Mouse (Mus musculus): ENCODE results near the gene Egln2. TPM values are rescaled to one million over a fixed set of nuclear protein-coding genes. Genes with fewer than 3 reads are reported as not detected.

Egln2 gene
- polyA plus RNA-seq (2015; fragmentation: Nextera tagmentation; extraction: Ambion mirVana) = 32.9 and 33.5 TPM in 2 replicates

DNA sequence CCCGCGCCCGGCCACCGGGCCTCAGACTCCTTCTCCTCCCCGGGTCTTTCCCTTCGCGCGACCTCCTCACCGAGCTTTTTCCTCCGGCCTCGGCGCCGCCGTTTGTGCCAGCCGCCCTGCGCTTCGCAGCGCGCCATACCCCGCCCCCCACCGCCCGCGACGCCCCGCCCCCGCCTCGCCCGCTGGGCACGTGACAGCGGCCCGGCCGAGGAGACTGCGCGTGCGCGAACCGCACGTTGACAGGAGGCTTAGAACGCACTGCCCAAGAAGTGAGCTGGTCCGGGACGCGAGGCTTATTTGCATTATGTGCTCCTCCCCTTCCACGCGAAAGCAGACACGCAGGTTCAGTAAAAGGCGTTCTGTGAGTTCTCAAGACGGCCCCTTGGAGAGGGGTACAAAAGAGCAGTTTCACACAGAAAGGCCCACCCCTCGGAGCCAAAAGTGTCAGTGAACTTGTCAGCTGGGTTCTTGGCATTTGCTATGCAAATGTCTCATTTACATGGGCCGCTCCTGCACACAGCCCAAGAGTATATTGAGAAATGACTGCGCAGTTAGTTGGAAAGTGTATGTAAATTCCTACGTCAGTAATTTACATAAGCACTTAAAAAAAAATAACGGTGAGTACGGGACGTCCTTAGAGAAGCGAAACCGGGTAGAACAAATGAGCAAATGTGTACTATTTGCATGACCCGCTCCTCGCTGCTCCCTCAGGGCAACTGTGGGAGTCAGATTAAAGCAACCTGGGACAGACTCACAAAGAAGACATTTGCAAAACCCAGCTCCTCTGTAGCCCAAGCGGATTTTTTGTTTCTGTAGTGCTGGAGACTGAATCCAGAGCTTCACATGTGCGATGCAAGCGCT lies at the start of gene Egln2:
Gene Egln2 (minus strand): TSS at position 189 of the 861 bp plus-strand sequence.
- H3K4me2 ChIP-seq (ENCODE audit: low read depth, low read length) = peak within 1 kb of the TSS; percentile 61
- no peaks in the 10 kb centered on the region for H3K9me3 ChIP-seq (ENCODE audit: low read length)
- WGBS (ENCODE audit: insufficient replicate concordance) = 1% methylated on average over 61 of the region's 61 CpGs
- peak; percentile 79 for ATAC-seq
- peak within 1 kb of the TSS; percentile 82 for H3K9ac ChIP-seq (replicated peaks)
- H3K36me3 ChIP-seq (replicated peaks; ENCODE audit: insufficient read depth, low read length) = peaks cover 10% of the 10 kb centered on the region
- peaks cover 43% of the 10 kb centered on the region for H3K4me1 ChIP-seq (ENCODE audit: insufficient read depth)
- TF ChIP-seq CTCF (IDR thresholded peaks at IDR 0.05; ENCODE audit: low read depth) = no peak
- TF ChIP-seq EP300 (IDR thresholded peaks at IDR 0.05; ENCODE audit: low read depth) = peak; percentile 94
- peak within 1 kb of the TSS; percentile 97 for H3K27ac ChIP-seq (ENCODE audit: low read depth)
- peak within 1 kb of the TSS; percentile 68 for H3K4me3 ChIP-seq (ENCODE audit: low read depth, low read length)
- DNase-seq = peak; percentile 98
- H3K27me3 ChIP-seq (ENCODE audit: insufficient read depth, low read length) = no peaks in the 10 kb centered on the region

- Histone ChIP-seq H3K4me3 (ENCODE audit: low read depth, low read length) (no peak overlapping the region), H3K36me3 (replicated peaks; ENCODE audit: insufficient read depth, low read length) (peaks cover 52% of the 10 kb centered on the region), H3K9me3 (ENCODE audit: low read length) (no peaks in the 10 kb centered on the region), H3K27me3 (ENCODE audit: insufficient read depth, low read length) (no peaks in the 10 kb centered on the region), H3K9ac (replicated peaks) (no peak overlapping the region), H3K27ac (ENCODE audit: low read depth) (no peak overlapping the region), H3K4me2 (ENCODE audit: low read depth, low read length) (no peak overlapping the region), H3K4me1 (ENCODE audit: insufficient read depth) (no peaks in the 10 kb centered on the region)
- DNase-seq = no peak
- TF ChIP-seq EP300 (IDR thresholded peaks at IDR 0.05; ENCODE audit: low read depth) = no peak
- no peak for TF ChIP-seq CTCF (IDR thresholded peaks at IDR 0.05; ENCODE audit: low read depth)
- WGBS (ENCODE audit: insufficient replicate concordance) = 67% methylated on average over 2 of the region's 2 CpGs
- no peak for ATAC-seq
Measured at GRCm38 (mm10) chr7:27212626-27213025, 46.0 kb upstream of the Egln2 start.

- 87% methylated on average over 8 of the region's 8 CpGs for WGBS (ENCODE audit: insufficient replicate concordance)
- Histone ChIP-seq H3K27ac (ENCODE audit: low read depth) (no peak overlapping the region), H3K4me3 (ENCODE audit: low read depth, low read length) (no peak overlapping the region), H3K27me3 (ENCODE audit: insufficient read depth, low read length) (no peaks in the 10 kb centered on the region), H3K4me2 (ENCODE audit: low read depth, low read length) (no peak overlapping the region), H3K9me3 (ENCODE audit: low read length) (no peaks in the 10 kb centered on the region), H3K36me3 (replicated peaks; ENCODE audit: insufficient read depth, low read length) (peaks cover 20% of the 10 kb centered on the region), H3K9ac (replicated peaks) (no peak overlapping the region), H3K4me1 (ENCODE audit: insufficient read depth) (no peaks in the 10 kb centered on the region)
- no peak for ATAC-seq
- no peak for DNase-seq
- no peak for TF ChIP-seq EP300 (IDR thresholded peaks at IDR 0.05; ENCODE audit: low read depth)
- no peak for TF ChIP-seq CTCF (IDR thresholded peaks at IDR 0.05; ENCODE audit: low read depth)
Measured at GRCm38 (mm10) chr7:27203730-27204449, 37.3 kb upstream of the Egln2 start.

- Histone ChIP-seq H3K4me1 (ENCODE audit: insufficient read depth) (peaks cover 18% of the 10 kb centered on the region), H3K27ac (ENCODE audit: low read depth) (no peak overlapping the region), H3K4me2 (ENCODE audit: low read depth, low read length) (no peak overlapping the region), H3K27me3 (ENCODE audit: insufficient read depth, low read length) (no peaks in the 10 kb centered on the region), H3K36me3 (replicated peaks; ENCODE audit: insufficient read depth, low read length) (peaks cover 16% of the 10 kb centered on the region), H3K9ac (replicated peaks) (no peak overlapping the region), H3K4me3 (ENCODE audit: low read depth, low read length) (no peak overlapping the region), H3K9me3 (ENCODE audit: low read length) (no peaks in the 10 kb centered on the region)
- ATAC-seq (no peak), DNase-seq (no peak)
- 77% methylated on average over 8 of the region's 8 CpGs for WGBS (ENCODE audit: insufficient replicate concordance)
- TF ChIP-seq EP300 (IDR thresholded peaks at IDR 0.05; ENCODE audit: low read depth) (no peak), CTCF (IDR thresholded peaks at IDR 0.05; ENCODE audit: low read depth) (no peak)
Measured at GRCm38 (mm10) chr7:27198779-27199178, 32.2 kb upstream of the Egln2 start.

- TF ChIP-seq EP300 (IDR thresholded peaks at IDR 0.05; ENCODE audit: low read depth) = no peak
- TF ChIP-seq CTCF (IDR thresholded peaks at IDR 0.05; ENCODE audit: low read depth) = no peak
- Histone ChIP-seq H3K4me3 (ENCODE audit: low read depth, low read length) (no peak overlapping the region), H3K9ac (replicated peaks) (no peak overlapping the region), H3K27me3 (ENCODE audit: insufficient read depth, low read length) (no peaks in the 10 kb centered on the region), H3K36me3 (replicated peaks; ENCODE audit: insufficient read depth, low read length) (peaks cover 18% of the 10 kb centered on the region), H3K27ac (ENCODE audit: low read depth) (0 out of 2 replicates have a peak overlapping the region, but pooled peaks have one; percentile 22), H3K9me3 (ENCODE audit: low read length) (no peaks in the 10 kb centered on the region), H3K4me1 (ENCODE audit: insufficient read depth) (peaks cover 18% of the 10 kb centered on the region), H3K4me2 (ENCODE audit: low read depth, low read length) (no peak overlapping the region)
- no peak for DNase-seq
- no peak for ATAC-seq
Measured at GRCm38 (mm10) chr7:27198355-27198754, 31.8 kb upstream of the Egln2 start.

DNA sequence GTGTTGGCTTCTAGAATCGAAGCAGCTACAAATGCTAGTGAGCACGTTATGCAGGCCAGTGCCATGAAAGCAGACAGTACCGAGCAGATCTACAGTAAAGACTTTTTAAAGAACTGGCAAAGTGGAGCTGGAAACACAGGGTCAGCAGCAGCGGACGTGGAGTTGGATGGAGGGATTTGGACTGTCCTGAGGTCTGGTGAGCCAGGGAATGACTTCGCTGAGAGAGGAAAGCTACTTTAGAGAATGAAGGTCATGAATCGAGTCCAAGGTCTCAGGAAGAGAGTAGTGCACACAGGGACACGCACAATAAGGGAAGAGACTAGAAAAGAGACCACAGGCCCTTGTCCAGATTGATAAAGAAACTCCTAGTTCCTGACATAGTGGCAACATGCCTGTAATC lies 31.0 kb upstream of the Egln2 start:
- no peak overlapping the region for H3K9ac ChIP-seq (replicated peaks)

More for the DNA sequence above, 31.0 kb upstream of the Egln2 start:
- TF ChIP-seq CTCF (IDR thresholded peaks at IDR 0.05; ENCODE audit: low read depth) (no peak), EP300 (IDR thresholded peaks at IDR 0.05; ENCODE audit: low read depth) (no peak)
- DNase-seq = no peak
- H3K4me2 ChIP-seq (ENCODE audit: low read depth, low read length) = no peak overlapping the region
- H3K27ac ChIP-seq (ENCODE audit: low read depth) = peak overlapping the region; percentile 22; the same call in 1 of the 2 replicates
- peaks cover 18% of the 10 kb centered on the region for H3K36me3 ChIP-seq (replicated peaks; ENCODE audit: insufficient read depth, low read length)
- 80% methylated on average over 8 of the region's 8 CpGs for WGBS (ENCODE audit: insufficient replicate concordance)
- no peaks in the 10 kb centered on the region for H3K9me3 ChIP-seq (ENCODE audit: low read length)
- peaks cover 18% of the 10 kb centered on the region for H3K4me1 ChIP-seq (ENCODE audit: insufficient read depth)
- H3K4me3 ChIP-seq (ENCODE audit: low read depth, low read length) = no peak overlapping the region
- H3K27me3 ChIP-seq (ENCODE audit: insufficient read depth, low read length) = no peaks in the 10 kb centered on the region
- ATAC-seq = no peak
